Mouse (Mus musculus): ENCODE data around the gene Mrps35.

- TF ChIP-seq CTCF (IDR thresholded peaks at IDR 0.05; ENCODE audit: low read depth) (no peak), EP300 (IDR thresholded peaks at IDR 0.05; ENCODE audit: low read depth) (no peak)
Observed at GRCm38 (mm10) chr6:147106716-147107115, 64.2 kb downstream of the Mrps35 start.
